Mouse (Mus musculus): ENCODE data around the gene Maneal. TPM values are rescaled to one million over a fixed set of nuclear protein-coding genes. Genes with fewer than 3 reads are reported as not detected.

The Maneal gene
- total RNA-seq, 1 experiment from 2014 or later: not detected

GRCm38 (mm10) chr4:124809136-124809883 is 52.7 kb downstream of the Maneal start:
- no peak for ATAC-seq (replicated peaks in 1 of 2; ENCODE audit: insufficient read depth in 1 of 2, low FRiP score in 2 of 2, low TSS enrichment in 1 of 2, low read depth in 1 of 2, poor library complexity in 2 of 2, severe bottlenecking in 2 of 2)

DNA sequence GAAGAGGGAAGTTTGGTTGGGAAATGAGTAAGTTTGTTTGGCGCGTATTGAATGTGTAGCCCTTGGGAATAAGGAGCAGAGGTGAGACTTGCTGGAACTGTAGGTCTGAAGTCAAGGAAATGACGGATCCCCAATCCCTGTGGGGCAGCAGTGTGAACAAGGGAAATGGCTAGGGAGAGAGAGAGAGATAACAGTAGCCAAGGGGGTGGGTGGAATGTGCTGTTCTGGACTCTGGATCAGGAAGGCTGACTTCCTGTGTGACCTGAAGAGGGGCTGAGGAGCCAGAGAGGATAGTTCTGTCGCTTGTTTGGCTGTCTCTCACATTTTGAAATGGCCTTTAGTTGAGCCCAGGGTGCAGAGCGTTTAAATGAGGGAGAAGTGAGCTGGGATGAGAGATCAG is 53.5 kb downstream of the Maneal start:
- ATAC-seq (replicated peaks in 1 of 2; ENCODE audit: insufficient read depth in 1 of 2, low FRiP score in 2 of 2, low TSS enrichment in 1 of 2, low read depth in 1 of 2, poor library complexity in 2 of 2, severe bottlenecking in 2 of 2): no peak

Other genes with a start within 250 kb of the Maneal start
- gene Pou3f1, start 205.4 kb downstream of the Maneal start, total RNA-seq (2017): not detected in 2 replicates
- gene Utp11, start 168.6 kb downstream of the Maneal start, total RNA-seq (2017): 77.8 and 93.4 TPM in 2 replicates
- gene Fhl3, start 161.5 kb downstream of the Maneal start, total RNA-seq (2017): 9.7 and 15.5 TPM in 2 replicates
- gene Sf3a3, start 147.4 kb downstream of the Maneal start, total RNA-seq (2017): 118 and 153 TPM in 2 replicates
- 33.5 and 42.3 TPM in 2 replicates for gene Inpp5b, start 120.3 kb downstream of the Maneal start, total RNA-seq (2017)
- gene Mtf1, start 60.1 kb downstream of the Maneal start, total RNA-seq (2017): 24.5 and 35.9 TPM in 2 replicates
- 37.7 and 54.7 TPM in 2 replicates for gene Yrdc, start 11.5 kb downstream of the Maneal start, total RNA-seq (2017)
- 6.4 and 7.6 TPM in 2 replicates for gene 1110065P20Rik, start 11.0 kb downstream of the Maneal start, total RNA-seq (2017)
- not detected in 2 replicates for gene Epha10, start 18.7 kb upstream of the Maneal start, total RNA-seq (2017)
- 14.3 and 15.4 TPM in 2 replicates for gene 9930104L06Rik, start 74.9 kb upstream of the Maneal start, total RNA-seq (2017)
- 69.7 and 89.3 TPM in 2 replicates for gene Cdca8, start 77.1 kb upstream of the Maneal start, total RNA-seq (2017)
- gene Rspo1, start 124.3 kb upstream of the Maneal start, total RNA-seq (2017): 2.3 TPM in 1 of 2 replicates, not detected in the other
- gene Gnl2, start 154.4 kb upstream of the Maneal start, total RNA-seq (2017): 161 and 225 TPM in 2 replicates
- gene Dnali1, start 203.5 kb upstream of the Maneal start, total RNA-seq (2017): not detected in 2 replicates
- 26.7 and 36.9 TPM in 2 replicates for gene Snip1, start 204.5 kb upstream of the Maneal start, total RNA-seq (2017)
- gene Meaf6, start 223.0 kb upstream of the Maneal start, total RNA-seq (2017): 44.0 and 68.0 TPM in 2 replicates